Mouse (Mus musculus): ENCODE results near the gene Vps11. TPM values are rescaled to one million over a fixed set of nuclear protein-coding genes. Genes with fewer than 3 reads are reported as not detected.
"Not testable (repeated sequence)": the region's sequence is repeated elsewhere in the genome, so short reads cannot be mapped to it uniquely, and the experiment has no call there.

Vps11 gene
- polyA plus RNA-seq (2015; fragmentation: Nextera tagmentation; extraction: Ambion mirVana), result 27.9 and 29.8 TPM in 2 replicates

- Histone ChIP-seq H3K9ac (peak within 1 kb of the TSS; percentile 67), H3K4me2 (peak within 1 kb of the TSS; percentile 76), H3K4me3 (peak within 1 kb of the TSS; percentile 70), H3K27ac (peak within 1 kb of the TSS; percentile 48), H3K4me1 (peaks cover 9% of the 10 kb centered on the region; the same call in 1 of the 2 replicates), H3K36me3 (peaks cover 28% of the 10 kb centered on the region), H3K27me3 (no peaks in the 10 kb centered on the region), H3K9me3 (no peaks in the 10 kb centered on the region)
- ATAC-seq (ENCODE audit: borderline replicate concordance, extremely low read depth, low FRiP score, low TSS enrichment), result peak; percentile 95
- WGBS, result under 1% methylated on average over 44 of the region's 44 CpGs
Observed at GRCm38 (mm10) chr9:44361190-44361917, at the start of gene Vps11. Gene Vps11 (minus strand): TSS chr9:44361670.

GRCm38 (mm10) chr9:44410647-44411336 lies 49.3 kb upstream of the Vps11 start:
- peaks cover 18% of the 10 kb centered on the region for H3K4me1 ChIP-seq
- ATAC-seq (ENCODE audit: borderline replicate concordance, extremely low read depth, low FRiP score, low TSS enrichment), result no peak
- no peaks in the 10 kb centered on the region for H3K9me3 ChIP-seq
- H3K27me3 ChIP-seq, result no peaks in the 10 kb centered on the region
- H3K27ac ChIP-seq, result no peak overlapping the region
- H3K36me3 ChIP-seq, result peaks cover 59% of the 10 kb centered on the region
- H3K4me3 ChIP-seq, result no peak overlapping the region
- no peak overlapping the region for H3K4me2 ChIP-seq
- no peak overlapping the region for H3K9ac ChIP-seq
- 67% methylated on average over 2 of the region's 2 CpGs for WGBS

- H3K9ac ChIP-seq, result peak overlapping the region; percentile 85
- peaks cover 67% of the 10 kb centered on the region for H3K36me3 ChIP-seq
- not testable (repeated sequence) for H3K9me3 ChIP-seq; ATAC-seq (ENCODE audit: borderline replicate concordance, extremely low read depth, low FRiP score, low TSS enrichment); H3K27ac ChIP-seq; H3K27me3 ChIP-seq
- H3K4me3 ChIP-seq, result peak overlapping the region; percentile 90
- H3K4me1 ChIP-seq, result peaks cover 25% of the 10 kb centered on the region
- H3K4me2 ChIP-seq, result peak overlapping the region; percentile 74
- WGBS, result 73% methylated on average over 9 of the region's 9 CpGs
Observed at GRCm38 (mm10) chr9:44408693-44409092, 47.2 kb upstream of the Vps11 start.

- Histone ChIP-seq H3K4me3 (peak overlapping the region; percentile 90), H3K4me2 (peak overlapping the region; percentile 74), H3K9me3 (no peaks in the 10 kb centered on the region), H3K27ac (peak overlapping the region; percentile 98), H3K36me3 (peaks cover 70% of the 10 kb centered on the region), H3K9ac (peak overlapping the region; percentile 85), H3K4me1 (peaks cover 25% of the 10 kb centered on the region), H3K27me3 (no peaks in the 10 kb centered on the region)
- 0% methylated on average over 24 of the region's 24 CpGs for WGBS
- ATAC-seq (ENCODE audit: borderline replicate concordance, extremely low read depth, low FRiP score, low TSS enrichment), result no peak
Observed at GRCm38 (mm10) chr9:44407752-44408097, 46.3 kb upstream of the Vps11 start.

- Histone ChIP-seq H3K4me1 (peaks cover 25% of the 10 kb centered on the region), H3K36me3 (peaks cover 70% of the 10 kb centered on the region), H3K9ac (peak within 1 kb of the TSS; percentile 85), H3K4me3 (peak within 1 kb of the TSS; percentile 90), H3K9me3 (no peaks in the 10 kb centered on the region), H3K27ac (peak within 1 kb of the TSS; percentile 98), H3K27me3 (no peaks in the 10 kb centered on the region), H3K4me2 (peak within 1 kb of the TSS; percentile 74)
- peak; percentile 96 for ATAC-seq (ENCODE audit: borderline replicate concordance, extremely low read depth, low FRiP score, low TSS enrichment)
- WGBS, result under 1% methylated on average over 51 of the region's 51 CpGs
Observed at GRCm38 (mm10) chr9:44406906-44407751, 45.7 kb upstream of the Vps11 start, which contains the start of the genes Rps25 and Trappc4. Gene Rps25 (plus strand): TSS chr9:44407139. Gene Trappc4 (minus strand): TSS chr9:44407600.

GRCm38 (mm10) chr9:44405011-44405410 lies 43.5 kb upstream of the Vps11 start:
- Histone ChIP-seq H3K36me3 (peaks cover 70% of the 10 kb centered on the region), H3K27ac (no peak overlapping the region), H3K9ac (no peak overlapping the region), H3K4me3 (no peak overlapping the region), H3K9me3 (no peaks in the 10 kb centered on the region), H3K4me1 (peaks cover 25% of the 10 kb centered on the region), H3K27me3 (no peaks in the 10 kb centered on the region), H3K4me2 (no peak overlapping the region)
- no peak for ATAC-seq (ENCODE audit: borderline replicate concordance, extremely low read depth, low FRiP score, low TSS enrichment)
- WGBS, result 57% methylated on average over 3 of the region's 3 CpGs

GRCm38 (mm10) chr9:44401081-44401480 lies 39.6 kb upstream of the Vps11 start:
- no peak overlapping the region for H3K27ac ChIP-seq
- ATAC-seq (ENCODE audit: borderline replicate concordance, extremely low read depth, low FRiP score, low TSS enrichment), result no peak
- no peak overlapping the region for H3K4me3 ChIP-seq
- no peak overlapping the region for H3K9ac ChIP-seq
- 73% methylated on average over 4 of the region's 4 CpGs for WGBS
- H3K27me3 ChIP-seq, result no peaks in the 10 kb centered on the region
- no peaks in the 10 kb centered on the region for H3K9me3 ChIP-seq
- H3K4me1 ChIP-seq, result peaks cover 19% of the 10 kb centered on the region
- peaks cover 57% of the 10 kb centered on the region for H3K36me3 ChIP-seq
- no peak overlapping the region for H3K4me2 ChIP-seq

GRCm38 (mm10) chr9:44399795-44400114 lies 38.3 kb upstream of the Vps11 start:
- Histone ChIP-seq H3K4me2 (no peak overlapping the region), H3K9me3 (no peaks in the 10 kb centered on the region), H3K4me1 (peaks cover 9% of the 10 kb centered on the region; the same call in 1 of the 2 replicates), H3K36me3 (peaks cover 49% of the 10 kb centered on the region), H3K27ac (no peak overlapping the region), H3K9ac (no peak overlapping the region), H3K27me3 (no peaks in the 10 kb centered on the region), H3K4me3 (no peak overlapping the region)
- ATAC-seq (ENCODE audit: borderline replicate concordance, extremely low read depth, low FRiP score, low TSS enrichment), result no peak
- WGBS, result 85% methylated on average over 6 of the region's 6 CpGs

GRCm38 (mm10) chr9:44399114-44399794 lies 37.8 kb upstream of the Vps11 start:
- peaks cover 9% of the 10 kb centered on the region; the same call in 1 of the 2 replicates for H3K4me1 ChIP-seq
- WGBS, result 83% methylated on average over 13 of the region's 13 CpGs
- no peaks in the 10 kb centered on the region for H3K27me3 ChIP-seq
- no peak overlapping the region for H3K27ac ChIP-seq
- no peak overlapping the region for H3K4me2 ChIP-seq
- no peaks in the 10 kb centered on the region for H3K9me3 ChIP-seq
- ATAC-seq (ENCODE audit: borderline replicate concordance, extremely low read depth, low FRiP score, low TSS enrichment), result no peak
- no peak overlapping the region for H3K9ac ChIP-seq
- peaks cover 44% of the 10 kb centered on the region for H3K36me3 ChIP-seq
- H3K4me3 ChIP-seq, result no peak overlapping the region

- no peak overlapping the region for H3K27ac ChIP-seq
- no peak overlapping the region for H3K4me3 ChIP-seq
- ATAC-seq (ENCODE audit: borderline replicate concordance, extremely low read depth, low FRiP score, low TSS enrichment), result no peak
- H3K36me3 ChIP-seq, result peaks cover 37% of the 10 kb centered on the region
- no peaks in the 10 kb centered on the region for H3K9me3 ChIP-seq
- H3K27me3 ChIP-seq, result no peaks in the 10 kb centered on the region
- peaks cover 9% of the 10 kb centered on the region; the same call in 1 of the 2 replicates for H3K4me1 ChIP-seq
- 84% methylated on average over 9 of the region's 9 CpGs for WGBS
- H3K4me2 ChIP-seq, result peak overlapping the region; percentile 85
- no peak overlapping the region for H3K9ac ChIP-seq
Observed at GRCm38 (mm10) chr9:44398551-44398950, 37.1 kb upstream of the Vps11 start.

- no peaks in the 10 kb centered on the region for H3K9me3 ChIP-seq
- 24% methylated on average over 4 of the region's 4 CpGs for WGBS
- H3K4me1 ChIP-seq, result peaks cover 9% of the 10 kb centered on the region; the same call in 1 of the 2 replicates
- H3K36me3 ChIP-seq, result peaks cover 32% of the 10 kb centered on the region
- peak overlapping the region; percentile 85 for H3K4me2 ChIP-seq
- H3K4me3 ChIP-seq, result peak overlapping the region; percentile 57
- no peak overlapping the region for H3K27ac ChIP-seq
- no peaks in the 10 kb centered on the region for H3K27me3 ChIP-seq
- H3K9ac ChIP-seq, result 0 out of 2 replicates have a peak overlapping the region, but pooled peaks have one; percentile 65
- no peak for ATAC-seq (ENCODE audit: borderline replicate concordance, extremely low read depth, low FRiP score, low TSS enrichment)
Observed at GRCm38 (mm10) chr9:44398087-44398486, 36.6 kb upstream of the Vps11 start.
